Mouse (Mus musculus): ENCODE results near the gene Tgm1.

GRCm38 (mm10) chr14:55716884-55717283 lies 3.2 kb upstream of the Tgm1 start:
- no peak for TF ChIP-seq CTCF (conservative IDR thresholded peaks at IDR 0.05; ENCODE audit: low read length)
- no peak for TF ChIP-seq NANOG (IDR thresholded peaks at IDR 0.05; ENCODE audit: borderline replicate concordance, low read length)
- TF ChIP-seq POU5F1 (IDR thresholded peaks at IDR 0.05; ENCODE audit: borderline replicate concordance, low read length): no peak

Measured in E14TG2a.4 (cell line).